Mouse (Mus musculus): ENCODE measurements around the gene Kdm5a. TPM values are rescaled to one million over a fixed set of nuclear protein-coding genes. Genes with fewer than 3 reads are reported as not detected.

Kdm5a gene
- total and polyA plus RNA-seq, 2 experiments from 2014 or later = 18.0 to 44.3 TPM

DNA sequence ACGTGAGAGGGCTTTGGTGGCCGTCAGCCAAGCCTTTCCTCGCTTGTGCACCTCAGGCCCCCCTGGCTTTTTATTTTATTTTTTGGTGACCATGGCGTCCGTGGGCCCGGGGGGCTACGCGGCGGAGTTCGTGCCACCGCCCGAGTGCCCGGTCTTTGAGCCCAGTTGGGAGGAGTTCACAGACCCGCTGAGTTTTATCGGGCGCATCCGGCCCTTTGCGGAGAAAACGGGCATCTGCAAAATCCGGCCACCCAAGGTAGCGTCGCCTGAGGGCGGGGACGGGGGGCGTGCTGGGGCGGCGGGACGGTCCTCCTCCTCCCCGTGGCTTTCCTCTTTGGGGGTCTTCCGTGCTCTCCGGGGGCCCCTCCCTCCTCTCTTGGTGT, 590 bp downstream of the Kdm5a start:
- H3K36me3 ChIP-seq (ENCODE audit: insufficient read depth) = peaks cover 16% of the 10 kb centered on the region

DNA sequence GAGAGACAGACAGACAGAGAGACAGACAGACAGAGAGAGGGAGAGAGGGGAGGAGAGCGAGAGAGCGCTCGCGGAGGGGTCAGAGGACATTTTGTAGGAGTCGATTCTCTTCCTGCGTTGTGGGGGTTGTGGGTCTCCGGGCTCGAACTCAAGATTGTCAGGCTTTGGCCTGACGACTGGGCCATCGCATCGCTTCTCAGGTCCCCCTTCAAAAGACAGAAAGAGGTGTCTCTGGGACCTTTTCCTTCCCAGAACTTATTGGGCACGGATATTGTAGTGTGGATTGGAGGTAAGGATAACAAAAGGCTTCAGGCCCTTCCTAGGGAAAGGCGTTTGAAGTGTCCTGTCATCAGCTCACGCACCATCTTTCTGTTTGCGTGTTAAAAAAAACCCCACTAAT, 1.1 kb downstream of the Kdm5a start:
- H3K36me3 ChIP-seq (ENCODE audit: insufficient read depth) = peaks cover 22% of the 10 kb centered on the region
- no peak for TF ChIP-seq CTCF (IDR thresholded peaks at IDR 0.05; ENCODE audit: low read depth)
- no peaks in the 10 kb centered on the region for H3K9me3 ChIP-seq (ENCODE audit: low read length)
- no peak for ATAC-seq
- 7% methylated on average over 15 of the region's 15 CpGs for WGBS
- DNase-seq = no peak
- H3K27me3 ChIP-seq (ENCODE audit: insufficient read depth, low read length) = no peaks in the 10 kb centered on the region
- H3K9ac ChIP-seq = peak overlapping the region; percentile 79
- peak overlapping the region; percentile 81 for H3K4me2 ChIP-seq (ENCODE audit: low read depth)
- no peak overlapping the region for H3K27ac ChIP-seq (ENCODE audit: low read depth, low read length)
- H3K4me3 ChIP-seq (ENCODE audit: low read depth, low read length) = peak overlapping the region; percentile 88
- H3K4me1 ChIP-seq (ENCODE audit: insufficient read depth) = peaks cover 9% of the 10 kb centered on the region

More for the DNA sequence above, 590 bp downstream of the Kdm5a start:
- under 1% methylated on average over 31 of the region's 31 CpGs for WGBS
- no peak for TF ChIP-seq CTCF (IDR thresholded peaks at IDR 0.05; ENCODE audit: low read depth)
- no peak for DNase-seq
- 0 out of 2 replicates have a peak, but pooled peaks have one; percentile 0 for ATAC-seq
- Histone ChIP-seq H3K9ac (peak overlapping the region; percentile 79), H3K9me3 (ENCODE audit: low read length) (no peaks in the 10 kb centered on the region), H3K4me1 (ENCODE audit: insufficient read depth) (peaks cover 9% of the 10 kb centered on the region), H3K27me3 (ENCODE audit: insufficient read depth, low read length) (no peaks in the 10 kb centered on the region), H3K27ac (ENCODE audit: low read depth, low read length) (peak overlapping the region; percentile 98), H3K4me2 (ENCODE audit: low read depth) (peak overlapping the region; percentile 81), H3K4me3 (ENCODE audit: low read depth, low read length) (peak overlapping the region; percentile 88)

DNA sequence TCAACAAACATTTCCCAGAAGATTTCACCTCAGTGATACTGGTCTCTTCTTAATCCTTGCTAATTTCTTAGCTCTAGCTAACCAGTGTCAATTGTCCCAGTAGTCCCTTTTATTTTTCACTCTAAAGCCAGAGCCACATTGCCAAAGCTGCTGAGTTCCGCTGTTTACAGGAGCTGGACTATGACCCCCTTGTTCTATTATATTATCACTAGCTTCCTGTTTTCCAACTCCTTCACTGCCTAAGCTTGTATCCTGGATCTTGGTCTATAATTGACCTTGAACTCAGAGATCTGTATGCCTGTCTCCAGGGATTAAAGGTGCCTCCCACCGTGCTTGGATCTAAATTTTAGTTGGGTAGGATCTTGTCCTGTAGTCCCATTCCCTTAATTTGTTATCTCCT, 12.8 kb downstream of the Kdm5a start:
- Histone ChIP-seq H3K36me3 (ENCODE audit: insufficient read depth) (peaks cover 61% of the 10 kb centered on the region), H3K9me3 (ENCODE audit: low read length) (no peaks in the 10 kb centered on the region), H3K27me3 (ENCODE audit: insufficient read depth, low read length) (no peaks in the 10 kb centered on the region), H3K4me1 (ENCODE audit: insufficient read depth) (no peaks in the 10 kb centered on the region), H3K9ac (no peak overlapping the region), H3K27ac (ENCODE audit: low read depth, low read length) (no peak overlapping the region), H3K4me2 (ENCODE audit: low read depth) (no peak overlapping the region), H3K4me3 (ENCODE audit: low read depth, low read length) (no peak overlapping the region)
- WGBS = 88% methylated on average over 2 of the region's 2 CpGs
- TF ChIP-seq CTCF (IDR thresholded peaks at IDR 0.05; ENCODE audit: low read depth) = no peak
- no peak for DNase-seq
- no peak for ATAC-seq

DNA sequence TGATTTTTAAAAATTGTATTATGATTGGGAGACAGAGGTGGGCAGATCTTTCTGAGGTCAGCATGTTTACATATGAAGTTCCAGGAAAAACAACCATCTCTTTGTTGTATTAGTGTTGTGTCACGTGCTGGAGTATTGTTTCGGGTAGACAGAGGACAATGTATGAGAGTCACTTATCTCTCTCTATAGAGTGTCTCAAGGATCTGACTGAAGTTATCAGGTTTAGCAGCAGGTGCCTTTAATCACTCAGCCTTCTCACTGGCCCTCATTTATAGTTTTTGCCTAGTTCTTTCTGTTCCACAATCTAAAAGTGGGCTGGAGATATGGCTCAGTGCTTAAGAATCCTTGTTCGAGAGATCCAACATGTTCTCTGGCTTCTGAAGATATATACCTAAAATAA, 26.1 kb downstream of the Kdm5a start:
- H3K36me3 ChIP-seq (ENCODE audit: insufficient read depth) = peaks cover 26% of the 10 kb centered on the region
- H3K9me3 ChIP-seq (ENCODE audit: low read length) = no peaks in the 10 kb centered on the region
- H3K4me2 ChIP-seq (ENCODE audit: low read depth) = no peak overlapping the region
- no peak overlapping the region for H3K4me3 ChIP-seq (ENCODE audit: low read depth, low read length)
- H3K27ac ChIP-seq (ENCODE audit: low read depth, low read length) = no peak overlapping the region
- TF ChIP-seq CTCF (IDR thresholded peaks at IDR 0.05; ENCODE audit: low read depth) = no peak
- H3K4me1 ChIP-seq (ENCODE audit: insufficient read depth) = no peaks in the 10 kb centered on the region
- DNase-seq (no peak), ATAC-seq (no peak)
- H3K9ac ChIP-seq = no peak overlapping the region
- no peaks in the 10 kb centered on the region for H3K27me3 ChIP-seq (ENCODE audit: insufficient read depth, low read length)
- 80% methylated on average over 3 of the region's 3 CpGs for WGBS

DNA sequence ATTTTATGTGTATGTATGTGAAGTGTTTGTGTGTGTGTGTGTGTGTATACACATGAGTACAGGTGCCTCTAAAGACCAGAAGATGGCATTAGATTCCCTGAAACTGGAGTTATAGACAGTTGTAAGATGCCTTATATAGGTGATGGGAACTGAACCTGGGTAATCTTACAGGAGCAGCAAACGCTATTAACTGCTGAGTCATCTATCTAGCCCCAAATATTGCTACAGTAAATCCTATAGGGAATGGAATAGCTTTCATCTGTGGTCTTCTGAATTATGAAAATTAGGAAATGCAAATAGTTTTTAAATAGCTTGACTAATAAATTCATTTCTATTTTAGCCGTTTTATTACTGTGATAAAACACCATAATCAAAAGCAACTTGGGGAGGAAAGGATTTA, 28.9 kb downstream of the Kdm5a start:
- no peak for TF ChIP-seq CTCF (IDR thresholded peaks at IDR 0.05; ENCODE audit: low read depth)
- DNase-seq (no peak), ATAC-seq (no peak)
- no peak overlapping the region for H3K9ac ChIP-seq
- H3K4me3 ChIP-seq (ENCODE audit: low read depth, low read length) = no peak overlapping the region
- H3K36me3 ChIP-seq (ENCODE audit: insufficient read depth) = peaks cover 43% of the 10 kb centered on the region
- no peak overlapping the region for H3K27ac ChIP-seq (ENCODE audit: low read depth, low read length)
- H3K4me2 ChIP-seq (ENCODE audit: low read depth) = no peak overlapping the region
- 90% methylated on average over 2 of the region's 2 CpGs for WGBS
- H3K4me1 ChIP-seq (ENCODE audit: insufficient read depth) = no peaks in the 10 kb centered on the region
- H3K9me3 ChIP-seq (ENCODE audit: low read length) = no peaks in the 10 kb centered on the region
- H3K27me3 ChIP-seq (ENCODE audit: insufficient read depth, low read length) = no peaks in the 10 kb centered on the region

DNA sequence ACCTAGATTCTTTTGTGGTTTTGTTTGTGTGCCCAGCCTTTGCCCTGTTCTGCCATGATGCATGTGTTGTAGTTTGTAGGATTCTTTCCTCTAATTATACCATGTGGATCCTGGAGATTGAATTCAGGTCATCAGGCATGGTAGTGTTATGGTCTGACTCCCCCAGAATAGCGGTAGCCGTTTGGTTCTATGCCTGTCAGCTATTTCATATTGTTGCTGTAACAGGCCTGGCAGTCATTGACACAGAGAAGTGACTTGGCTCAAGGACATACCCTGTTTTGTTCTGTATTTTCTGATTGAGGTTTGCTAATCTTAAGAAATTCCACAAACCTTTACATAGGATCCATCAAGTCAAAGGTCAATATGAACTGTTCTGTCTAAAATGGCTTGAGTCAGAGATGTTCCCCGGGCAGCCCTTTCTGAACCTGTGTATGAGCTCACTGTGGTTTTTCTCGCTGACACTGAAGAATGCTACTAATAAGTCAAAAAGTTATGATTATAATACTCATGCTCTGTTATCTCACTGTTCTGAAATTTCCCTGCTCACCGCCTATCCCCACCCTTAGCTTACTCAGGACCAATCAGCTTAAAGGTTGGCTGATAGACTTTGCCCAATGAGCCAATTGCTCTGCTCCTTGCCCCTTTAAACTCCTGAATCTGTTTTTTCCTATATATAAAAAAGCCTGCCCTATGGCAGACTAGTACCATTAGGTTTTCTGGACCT, 31.9 kb downstream of the Kdm5a start:
- no peaks in the 10 kb centered on the region for H3K27me3 ChIP-seq (ENCODE audit: insufficient read depth, low read length)
- H3K36me3 ChIP-seq (ENCODE audit: insufficient read depth) = peaks cover 51% of the 10 kb centered on the region
- TF ChIP-seq CTCF (IDR thresholded peaks at IDR 0.05; ENCODE audit: low read depth) = no peak
- no peak for DNase-seq
- no peaks in the 10 kb centered on the region for H3K9me3 ChIP-seq (ENCODE audit: low read length)
- no peak for ATAC-seq
- 97% methylated on average over 5 of the region's 5 CpGs for WGBS
- H3K27ac ChIP-seq (ENCODE audit: low read depth, low read length) = no peak overlapping the region
- no peak overlapping the region for H3K4me2 ChIP-seq (ENCODE audit: low read depth)
- H3K9ac ChIP-seq = no peak overlapping the region
- no peaks in the 10 kb centered on the region for H3K4me1 ChIP-seq (ENCODE audit: insufficient read depth)
- H3K4me3 ChIP-seq (ENCODE audit: low read depth, low read length) = no peak overlapping the region

DNA sequence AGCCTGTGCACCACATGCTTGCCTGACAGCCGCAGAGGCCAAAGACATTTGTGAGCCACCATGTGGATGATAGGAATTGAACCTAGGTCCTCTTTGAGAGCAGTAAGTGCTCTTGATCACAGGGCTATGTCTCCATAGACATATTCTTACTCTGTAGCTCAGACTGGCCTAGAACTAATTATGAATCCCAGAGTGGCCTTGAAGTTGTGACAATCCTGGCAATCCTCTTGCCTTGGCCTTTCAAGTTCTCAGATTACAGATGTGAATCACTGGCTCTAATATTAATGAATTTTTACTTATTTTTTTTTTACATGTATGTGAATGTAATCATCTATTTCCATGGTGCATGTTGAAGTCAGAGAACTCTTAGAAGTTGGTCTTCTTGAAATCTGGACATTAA, 40.0 kb downstream of the Kdm5a start:
- no peak overlapping the region for H3K9ac ChIP-seq
- no peaks in the 10 kb centered on the region for H3K9me3 ChIP-seq (ENCODE audit: low read length)
- ATAC-seq (no peak), DNase-seq (no peak)
- H3K27me3 ChIP-seq (ENCODE audit: insufficient read depth, low read length) = no peaks in the 10 kb centered on the region
- no peaks in the 10 kb centered on the region for H3K4me1 ChIP-seq (ENCODE audit: insufficient read depth)
- no peak overlapping the region for H3K4me2 ChIP-seq (ENCODE audit: low read depth)
- H3K27ac ChIP-seq (ENCODE audit: low read depth, low read length) = no peak overlapping the region
- H3K4me3 ChIP-seq (ENCODE audit: low read depth, low read length) = no peak overlapping the region
- WGBS = 100% methylated on average over 1 of the region's 1 CpGs
- peaks cover 51% of the 10 kb centered on the region for H3K36me3 ChIP-seq (ENCODE audit: insufficient read depth)
- TF ChIP-seq CTCF (IDR thresholded peaks at IDR 0.05; ENCODE audit: low read depth) = no peak

Data from forebrain, postnatal 0 days (tissue).